Mouse (Mus musculus): ENCODE data around the gene Cd96. TPM values are rescaled to one million over a fixed set of nuclear protein-coding genes. Genes with fewer than 3 reads are reported as not detected.

The Cd96 gene
- polyA plus RNA-seq, 1 experiment from 2014 or later: 0.15 TPM

DNA sequence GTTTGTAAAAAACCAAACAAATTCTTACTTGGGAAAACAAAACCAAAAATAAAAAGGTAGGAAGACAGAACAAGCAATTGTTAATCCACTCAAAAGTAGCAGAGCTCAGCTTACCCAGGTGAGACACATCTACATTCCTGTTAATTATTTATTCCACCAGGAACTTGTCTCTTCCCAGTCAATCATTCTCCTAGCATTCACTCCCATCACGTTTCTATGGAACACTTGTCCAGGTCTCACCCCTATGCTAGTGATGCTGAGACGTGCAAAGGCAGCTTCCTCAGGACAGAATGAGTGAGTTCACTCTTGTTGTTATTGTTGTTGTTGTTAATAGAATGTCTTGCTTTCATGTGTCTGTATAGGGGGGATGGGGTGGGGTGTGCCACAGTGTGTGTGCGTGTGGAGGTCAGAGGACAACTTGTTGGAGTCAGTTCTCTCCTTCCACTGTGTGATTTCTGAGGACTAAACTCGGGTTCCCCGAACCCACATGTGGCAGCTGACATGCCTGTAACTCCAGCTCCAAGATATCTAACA is 97.0 kb downstream of the Cd96 start:
- DNase-seq (ENCODE audit: low spot score): no peak
- H3K9me3 ChIP-seq: no peaks in the 10 kb centered on the region
- WGBS: 81% methylated on average over 5 of the region's 5 CpGs
- H3K4me3 ChIP-seq: no peak overlapping the region
- H3K27me3 ChIP-seq (replicated peaks; ENCODE audit: low read depth, poor library complexity, severe bottlenecking): no peaks in the 10 kb centered on the region
- H3K27ac ChIP-seq (replicated peaks): no peak overlapping the region
- no peaks in the 10 kb centered on the region for H3K4me1 ChIP-seq
- H3K36me3 ChIP-seq (replicated peaks): no peaks in the 10 kb centered on the region

GRCm38 (mm10) chr16:46022189-46022928 is 97.7 kb downstream of the Cd96 start:
- Histone ChIP-seq H3K9me3 (no peaks in the 10 kb centered on the region), H3K27me3 (replicated peaks; ENCODE audit: low read depth, poor library complexity, severe bottlenecking) (no peaks in the 10 kb centered on the region), H3K36me3 (replicated peaks) (no peaks in the 10 kb centered on the region), H3K4me1 (no peaks in the 10 kb centered on the region), H3K4me3 (no peak overlapping the region), H3K27ac (replicated peaks) (no peak overlapping the region)
- WGBS: 53% methylated on average over 5 of the region's 5 CpGs
- DNase-seq (ENCODE audit: low spot score): peak; percentile 67

DNA sequence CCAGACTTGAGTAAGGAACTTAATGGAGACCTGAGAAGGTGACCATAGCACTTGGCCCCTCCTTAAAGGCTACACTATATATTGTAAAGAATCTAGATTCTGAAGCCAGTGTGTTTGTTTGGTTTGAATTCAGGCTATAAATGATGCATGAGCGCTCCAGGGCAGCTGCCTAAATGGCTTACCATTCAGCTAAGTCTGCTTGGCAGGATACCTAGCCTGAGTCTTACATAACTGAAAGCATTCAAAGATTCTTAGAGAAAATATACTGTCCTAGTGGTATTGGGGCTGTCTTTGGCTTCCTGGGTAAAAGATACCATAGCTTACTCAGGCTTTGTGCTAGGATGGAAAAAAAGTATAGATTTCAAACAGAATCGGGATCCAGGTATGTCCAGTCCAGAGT is 98.7 kb downstream of the Cd96 start:
- DNase-seq (ENCODE audit: low spot score): no peak
- H3K27ac ChIP-seq (replicated peaks): no peak overlapping the region
- H3K4me1 ChIP-seq: no peaks in the 10 kb centered on the region
- no peaks in the 10 kb centered on the region for H3K36me3 ChIP-seq (replicated peaks)
- H3K9me3 ChIP-seq: no peaks in the 10 kb centered on the region
- no peak overlapping the region for H3K4me3 ChIP-seq
- H3K27me3 ChIP-seq (replicated peaks; ENCODE audit: low read depth, poor library complexity, severe bottlenecking): no peaks in the 10 kb centered on the region
- WGBS: 90% methylated on average over 2 of the region's 2 CpGs

- no peak for DNase-seq (ENCODE audit: low spot score)
- no peaks in the 10 kb centered on the region for H3K36me3 ChIP-seq (replicated peaks)
Observed at GRCm38 (mm10) chr16:46020396-46020795, 99.7 kb downstream of the Cd96 start.

GRCm38 (mm10) chr16:46019799-46020198 is 100.3 kb downstream of the Cd96 start:
- H3K36me3 ChIP-seq (replicated peaks): no peaks in the 10 kb centered on the region
- H3K4me1 ChIP-seq: no peaks in the 10 kb centered on the region
- no peak for DNase-seq (ENCODE audit: low spot score)
- no peak overlapping the region for H3K4me3 ChIP-seq
- no peaks in the 10 kb centered on the region for H3K9me3 ChIP-seq
- no peak overlapping the region for H3K27ac ChIP-seq (replicated peaks)
- WGBS: 85% methylated on average over 4 of the region's 4 CpGs
- no peaks in the 10 kb centered on the region for H3K27me3 ChIP-seq (replicated peaks; ENCODE audit: low read depth, poor library complexity, severe bottlenecking)

More at GRCm38 (mm10) chr16:46020396-46020795, 99.7 kb downstream of the Cd96 start:
- Histone ChIP-seq H3K9me3 (no peaks in the 10 kb centered on the region), H3K27ac (replicated peaks) (no peak overlapping the region), H3K4me1 (no peaks in the 10 kb centered on the region), H3K4me3 (no peak overlapping the region), H3K27me3 (replicated peaks; ENCODE audit: low read depth, poor library complexity, severe bottlenecking) (no peaks in the 10 kb centered on the region)
- 88% methylated on average over 2 of the region's 2 CpGs for WGBS

DNA sequence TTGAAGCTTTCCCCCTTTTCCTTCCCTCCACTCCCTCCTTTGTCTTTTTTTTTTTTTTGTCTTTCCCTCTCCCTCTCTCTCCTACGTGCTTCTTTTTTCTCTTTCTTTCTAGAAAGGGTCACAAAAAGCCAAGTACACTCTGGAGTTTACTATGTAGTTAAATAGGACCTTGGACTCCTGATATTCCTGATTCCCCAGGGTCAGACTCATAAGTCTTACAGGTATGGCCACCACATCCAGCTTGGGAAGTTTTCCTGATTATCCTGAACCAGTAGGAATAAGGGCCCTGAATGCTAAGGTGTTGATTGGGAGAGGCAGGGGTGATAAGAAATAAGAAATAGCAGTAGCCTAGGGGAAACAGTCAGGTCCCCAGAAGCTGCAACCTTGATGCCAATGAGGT is 100.7 kb downstream of the Cd96 start:
- Histone ChIP-seq H3K4me1 (no peaks in the 10 kb centered on the region), H3K36me3 (replicated peaks) (no peaks in the 10 kb centered on the region), H3K27me3 (replicated peaks; ENCODE audit: low read depth, poor library complexity, severe bottlenecking) (no peaks in the 10 kb centered on the region), H3K4me3 (no peak overlapping the region), H3K27ac (replicated peaks) (no peak overlapping the region), H3K9me3 (no peaks in the 10 kb centered on the region)
- WGBS: 73% methylated on average over 1 of the region's 1 CpGs
- DNase-seq (ENCODE audit: low spot score): no peak

GRCm38 (mm10) chr16:46011696-46012095 is 108.4 kb downstream of the Cd96 start:
- Histone ChIP-seq H3K27ac (replicated peaks) (no peak overlapping the region), H3K27me3 (replicated peaks; ENCODE audit: low read depth, poor library complexity, severe bottlenecking) (peaks cover 6% of the 10 kb centered on the region; the same call in 1 of the 2 replicates), H3K4me3 (no peak overlapping the region), H3K4me1 (peaks cover 13% of the 10 kb centered on the region), H3K9me3 (no peaks in the 10 kb centered on the region), H3K36me3 (replicated peaks) (no peaks in the 10 kb centered on the region)
- WGBS: 78% methylated on average over 1 of the region's 1 CpGs
- no peak for DNase-seq (ENCODE audit: low spot score)

DNA sequence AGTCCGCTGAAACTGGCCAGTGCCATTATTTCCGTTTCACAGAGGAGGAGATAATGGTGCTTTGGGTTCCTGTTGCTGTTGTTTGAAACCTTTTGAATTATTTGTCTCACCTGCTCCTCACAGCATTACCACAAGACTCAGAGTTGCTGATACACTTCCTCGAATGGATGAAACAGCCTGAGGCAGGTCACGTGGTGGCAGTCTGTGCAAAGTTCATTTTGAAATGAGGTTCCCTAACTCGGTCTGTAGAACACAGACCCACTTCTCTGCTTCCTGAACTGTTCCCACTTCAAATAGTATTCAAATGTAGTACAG is 109.2 kb downstream of the Cd96 start:
- no peaks in the 10 kb centered on the region for H3K36me3 ChIP-seq (replicated peaks)
- H3K4me1 ChIP-seq: peaks cover 13% of the 10 kb centered on the region
- peak overlapping the region; percentile 77 for H3K4me3 ChIP-seq
- H3K27me3 ChIP-seq (replicated peaks; ENCODE audit: low read depth, poor library complexity, severe bottlenecking): peaks cover 6% of the 10 kb centered on the region; the same call in 1 of the 2 replicates
- DNase-seq (ENCODE audit: low spot score): no peak
- H3K27ac ChIP-seq (replicated peaks): peak overlapping the region; percentile 81
- 12% methylated on average over 5 of the region's 5 CpGs for WGBS
- no peaks in the 10 kb centered on the region for H3K9me3 ChIP-seq

DNA sequence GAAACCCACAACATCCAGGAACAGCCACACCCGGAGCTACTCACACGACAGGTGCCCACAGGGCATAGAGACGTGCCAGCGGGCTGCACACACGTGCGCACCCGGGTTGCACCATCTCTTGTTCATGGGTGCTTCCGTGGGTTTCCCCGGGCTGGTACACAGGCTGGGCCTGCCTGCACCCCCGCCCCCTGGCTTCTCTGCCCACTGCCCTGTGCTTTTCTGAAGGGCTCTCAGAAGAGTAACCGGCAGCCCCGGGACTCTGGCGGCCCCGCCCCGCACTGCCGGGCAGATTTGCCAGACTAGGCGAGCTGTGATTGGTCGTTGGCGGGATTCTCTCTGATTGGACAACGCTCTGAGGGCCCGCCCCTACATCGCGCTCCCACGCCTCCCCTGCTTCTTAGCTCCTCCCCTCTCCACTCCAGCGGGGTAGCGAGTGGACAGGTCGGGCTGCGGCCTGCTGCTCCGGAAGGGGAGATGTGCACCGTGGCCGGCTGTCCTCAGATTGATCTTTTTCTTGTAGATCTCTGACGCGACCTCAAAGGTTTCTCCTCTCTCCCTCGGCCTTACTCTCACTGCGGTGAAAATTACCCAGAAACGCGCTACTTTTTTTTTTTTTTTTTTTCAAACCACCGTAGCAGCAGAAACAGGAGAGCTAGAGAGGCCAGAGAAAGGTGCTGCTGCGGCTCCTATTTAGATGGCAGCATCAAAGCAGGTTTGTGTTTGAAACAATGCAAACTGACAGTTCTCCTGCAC is 109.7 kb downstream of the Cd96 start, which contains the start of gene Plcxd2:
Gene Plcxd2, minus strand, starts transcription at position 66 of the 753 bp plus-strand sequence.
- Histone ChIP-seq H3K27me3 (replicated peaks; ENCODE audit: low read depth, poor library complexity, severe bottlenecking) (peaks cover 6% of the 10 kb centered on the region; the same call in 1 of the 2 replicates), H3K4me3 (peak within 1 kb of the TSS; percentile 77), H3K4me1 (peaks cover 13% of the 10 kb centered on the region), H3K27ac (replicated peaks) (peak within 1 kb of the TSS; percentile 81), H3K36me3 (replicated peaks) (no peaks in the 10 kb centered on the region), H3K9me3 (no peaks in the 10 kb centered on the region)
- peak; percentile 97 for DNase-seq (ENCODE audit: low spot score)
- WGBS: under 1% methylated on average over 39 of the region's 39 CpGs

DNA sequence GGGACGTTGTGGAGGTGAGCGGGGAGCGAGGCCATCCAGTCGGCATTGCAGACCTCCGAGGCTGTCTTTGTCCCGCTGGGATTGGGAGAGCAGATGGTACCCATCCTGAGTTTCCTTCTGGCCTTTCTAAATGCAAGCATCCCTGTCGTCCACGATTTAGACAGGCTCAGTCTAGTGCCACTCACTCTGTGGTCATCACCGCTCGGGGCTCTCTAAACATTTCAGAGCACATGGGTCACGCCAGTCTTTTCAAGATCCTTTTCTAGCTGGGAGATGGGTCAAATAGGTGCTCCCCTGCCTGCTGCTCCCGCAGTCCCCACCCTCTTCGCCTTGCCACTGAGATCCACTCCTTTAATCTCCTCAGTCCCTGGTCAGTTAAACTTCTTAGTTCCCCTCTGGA is 110.3 kb downstream of the Cd96 start:
- Histone ChIP-seq H3K27ac (replicated peaks) (peak overlapping the region; percentile 81), H3K9me3 (no peaks in the 10 kb centered on the region), H3K4me1 (peaks cover 13% of the 10 kb centered on the region), H3K4me3 (peak overlapping the region; percentile 77), H3K27me3 (replicated peaks; ENCODE audit: low read depth, poor library complexity, severe bottlenecking) (peaks cover 6% of the 10 kb centered on the region; the same call in 1 of the 2 replicates), H3K36me3 (replicated peaks) (no peaks in the 10 kb centered on the region)
- DNase-seq (ENCODE audit: low spot score): no peak
- WGBS: under 1% methylated on average over 13 of the region's 13 CpGs

GRCm38 (mm10) chr16:46008766-46009165 is 111.3 kb downstream of the Cd96 start:
- H3K9me3 ChIP-seq: no peaks in the 10 kb centered on the region
- H3K36me3 ChIP-seq (replicated peaks): no peaks in the 10 kb centered on the region
- H3K4me3 ChIP-seq: peak overlapping the region; percentile 77; the same call in 1 of the 2 replicates
- no peak overlapping the region for H3K27ac ChIP-seq (replicated peaks)
- DNase-seq (ENCODE audit: low spot score): no peak
- H3K4me1 ChIP-seq: peaks cover 13% of the 10 kb centered on the region
- peaks cover 6% of the 10 kb centered on the region; the same call in 1 of the 2 replicates for H3K27me3 ChIP-seq (replicated peaks; ENCODE audit: low read depth, poor library complexity, severe bottlenecking)
- 69% methylated on average over 3 of the region's 3 CpGs for WGBS

GRCm38 (mm10) chr16:46008036-46008605 is 111.9 kb downstream of the Cd96 start:
- H3K36me3 ChIP-seq (replicated peaks): no peaks in the 10 kb centered on the region
- H3K4me1 ChIP-seq: peaks cover 13% of the 10 kb centered on the region
- no peaks in the 10 kb centered on the region for H3K9me3 ChIP-seq
- no peak overlapping the region for H3K27ac ChIP-seq (replicated peaks)
- peaks cover 6% of the 10 kb centered on the region; the same call in 1 of the 2 replicates for H3K27me3 ChIP-seq (replicated peaks; ENCODE audit: low read depth, poor library complexity, severe bottlenecking)
- H3K4me3 ChIP-seq: no peak overlapping the region
- WGBS: 86% methylated on average over 5 of the region's 5 CpGs
- no peak for DNase-seq (ENCODE audit: low spot score)

Measured in embryonic facial prominence, embryonic 10.5 days (tissue).